Mouse (Mus musculus) brown adipose tissue, adult 24 weeks (tissue): ENCODE data around the gene Rai1. TPM values are rescaled to one million over a fixed set of nuclear protein-coding genes. Genes with fewer than 3 reads are reported as not detected.

Experiments
- H3K27ac ChIP-seq: fragments of 200-500 bp; replicated peaks from 2 replicates; pipeline ENCODE4 v1.5.1; 2012; ENCODE audit warnings: low read depth, mild to moderate bottlenecking, low read length
- H3K4me1 ChIP-seq: fragments of 200-500 bp; 2 replicates; pipeline ENCODE4 v1.6.1; 2012; ENCODE audit warnings: low read length, mixed read lengths; ENCODE audit not compliant: control insufficient read depth, insufficient read depth, insufficient read length
- H3K4me3 ChIP-seq: fragments of 200-500 bp; 2 replicates; pipeline ENCODE4 v1.5.1; 2012; ENCODE audit warnings: low read depth, mild to moderate bottlenecking, low read length, moderate library complexity; ENCODE audit not compliant: insufficient read depth
- polyA plus RNA-seq: library from polyadenylated mRNA; stranded (reverse); fragments of >200 nt; gene quantifications from 2 replicates; pipeline ENCODE4 v1.2.4, GENCODE M21; 2012; ENCODE audit not compliant: missing spikeins, insufficient read depth, insufficient read length

Rai1 gene
- polyA plus RNA-seq, result 11.7 and 13.7 TPM in 2 replicates

- peaks cover 29% of the 10 kb centered on the region for H3K4me1 ChIP-seq
- peak within 1 kb of the TSS; percentile 97 for H3K4me3 ChIP-seq
- H3K27ac ChIP-seq, result peak within 1 kb of the TSS; percentile 93
Observed at GRCm38 (mm10) chr11:60104810-60105592, at the start of gene Rai1. TSS of gene Rai1 (plus strand) at chr11:60105013.

GRCm38 (mm10) chr11:60056520-60056919, 48.3 kb upstream of the Rai1 start:
- no peak overlapping the region for H3K27ac ChIP-seq
- no peak overlapping the region for H3K4me3 ChIP-seq
- no peaks in the 10 kb centered on the region for H3K4me1 ChIP-seq

GRCm38 (mm10) chr11:60057987-60058386, 46.8 kb upstream of the Rai1 start:
- H3K4me3 ChIP-seq, result no peak overlapping the region

GRCm38 (mm10) chr11:60058441-60058840, 46.4 kb upstream of the Rai1 start:
- Histone ChIP-seq H3K27ac (no peak overlapping the region), H3K4me1 (no peaks in the 10 kb centered on the region), H3K4me3 (no peak overlapping the region)

More at GRCm38 (mm10) chr11:60057987-60058386, 46.8 kb upstream of the Rai1 start:
- no peaks in the 10 kb centered on the region for H3K4me1 ChIP-seq
- H3K27ac ChIP-seq, result no peak overlapping the region

- Histone ChIP-seq H3K4me3 (no peak overlapping the region), H3K27ac (no peak overlapping the region), H3K4me1 (no peaks in the 10 kb centered on the region)
Observed at GRCm38 (mm10) chr11:60060026-60060425, 44.8 kb upstream of the Rai1 start.

- Histone ChIP-seq H3K4me1 (no peaks in the 10 kb centered on the region), H3K4me3 (no peak overlapping the region), H3K27ac (no peak overlapping the region)
Observed at GRCm38 (mm10) chr11:60061504-60062006, 43.3 kb upstream of the Rai1 start.

- no peaks in the 10 kb centered on the region for H3K4me1 ChIP-seq
- no peak overlapping the region for H3K4me3 ChIP-seq
- no peak overlapping the region for H3K27ac ChIP-seq
Observed at GRCm38 (mm10) chr11:60065267-60065666, 39.5 kb upstream of the Rai1 start.

GRCm38 (mm10) chr11:60067646-60068045, 37.2 kb upstream of the Rai1 start:
- H3K27ac ChIP-seq, result no peak overlapping the region
- H3K4me1 ChIP-seq, result peaks cover 7% of the 10 kb centered on the region; the same call in 1 of the 2 replicates
- no peak overlapping the region for H3K4me3 ChIP-seq

- Histone ChIP-seq H3K4me1 (peaks cover 7% of the 10 kb centered on the region; the same call in 1 of the 2 replicates), H3K4me3 (no peak overlapping the region), H3K27ac (0 out of 2 replicates have a peak overlapping the region, but pooled peaks have one; percentile 29)
Observed at GRCm38 (mm10) chr11:60068631-60069030, 36.2 kb upstream of the Rai1 start.

- peak overlapping the region; percentile 27; the same call in 1 of the 2 replicates for H3K27ac ChIP-seq
- peaks cover 7% of the 10 kb centered on the region; the same call in 1 of the 2 replicates for H3K4me1 ChIP-seq
- H3K4me3 ChIP-seq, result no peak overlapping the region
Observed at GRCm38 (mm10) chr11:60070599-60070998, 34.2 kb upstream of the Rai1 start.

- Histone ChIP-seq H3K4me3 (no peak overlapping the region), H3K27ac (peak overlapping the region; percentile 89), H3K4me1 (peaks cover 7% of the 10 kb centered on the region; the same call in 1 of the 2 replicates)
Observed at GRCm38 (mm10) chr11:60071221-60071620, 33.6 kb upstream of the Rai1 start.

GRCm38 (mm10) chr11:60073121-60073520, 31.7 kb upstream of the Rai1 start:
- H3K27ac ChIP-seq, result 0 out of 2 replicates have a peak overlapping the region, but pooled peaks have one; percentile 3

GRCm38 (mm10) chr11:60073936-60074502, 30.8 kb upstream of the Rai1 start:
- H3K27ac ChIP-seq, result 0 out of 2 replicates have a peak overlapping the region, but pooled peaks have one; percentile 15
- H3K4me3 ChIP-seq, result no peak overlapping the region
- peaks cover 7% of the 10 kb centered on the region; the same call in 1 of the 2 replicates for H3K4me1 ChIP-seq

More at GRCm38 (mm10) chr11:60073121-60073520, 31.7 kb upstream of the Rai1 start:
- Histone ChIP-seq H3K4me3 (no peak overlapping the region), H3K4me1 (peaks cover 7% of the 10 kb centered on the region; the same call in 1 of the 2 replicates)

- Histone ChIP-seq H3K4me3 (no peak overlapping the region), H3K27ac (no peak overlapping the region), H3K4me1 (peaks cover 3% of the 10 kb centered on the region; the same call in 1 of the 2 replicates)
Observed at GRCm38 (mm10) chr11:60076183-60076582, 28.6 kb upstream of the Rai1 start.

- Histone ChIP-seq H3K4me1 (no peaks in the 10 kb centered on the region), H3K4me3 (no peak overlapping the region)
Observed at GRCm38 (mm10) chr11:60076790-60077189, 28.0 kb upstream of the Rai1 start.

More at GRCm38 (mm10) chr11:60076790-60077189, 28.0 kb upstream of the Rai1 start:
- H3K27ac ChIP-seq, result no peak overlapping the region
